Mouse (Mus musculus): ENCODE results near the gene Mypn.

DNA sequence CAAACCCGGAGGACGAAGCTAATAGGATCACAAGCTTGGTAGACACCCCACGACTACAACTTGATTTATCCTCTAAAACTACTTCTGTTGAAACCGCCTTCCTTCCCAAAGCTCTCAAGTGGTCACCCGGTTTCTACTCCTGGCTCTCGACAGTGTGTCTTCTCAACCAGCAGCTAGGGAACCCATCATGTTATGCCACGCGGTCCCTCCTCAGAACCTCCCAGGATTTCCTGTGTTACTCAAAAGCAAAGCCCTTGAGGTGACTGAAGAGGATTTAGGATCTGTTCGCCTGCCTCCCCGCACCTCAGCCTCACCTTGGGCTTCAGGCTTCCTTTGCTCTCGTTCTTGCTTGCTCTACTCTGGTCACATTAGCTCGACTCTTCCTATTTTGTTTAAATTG, 35.6 kb downstream of the Mypn start:
- TF ChIP-seq POLR2A (IDR thresholded peaks at IDR 0.05; ENCODE audit: borderline replicate concordance, low read depth, low read length): no peak
- TF ChIP-seq CTCF (IDR thresholded peaks at IDR 0.05; ENCODE audit: low read depth, low read length): no peak
